Comparison of ENCODE assay signal across 23 mouse cellular contexts in the genomic region with DNA sequence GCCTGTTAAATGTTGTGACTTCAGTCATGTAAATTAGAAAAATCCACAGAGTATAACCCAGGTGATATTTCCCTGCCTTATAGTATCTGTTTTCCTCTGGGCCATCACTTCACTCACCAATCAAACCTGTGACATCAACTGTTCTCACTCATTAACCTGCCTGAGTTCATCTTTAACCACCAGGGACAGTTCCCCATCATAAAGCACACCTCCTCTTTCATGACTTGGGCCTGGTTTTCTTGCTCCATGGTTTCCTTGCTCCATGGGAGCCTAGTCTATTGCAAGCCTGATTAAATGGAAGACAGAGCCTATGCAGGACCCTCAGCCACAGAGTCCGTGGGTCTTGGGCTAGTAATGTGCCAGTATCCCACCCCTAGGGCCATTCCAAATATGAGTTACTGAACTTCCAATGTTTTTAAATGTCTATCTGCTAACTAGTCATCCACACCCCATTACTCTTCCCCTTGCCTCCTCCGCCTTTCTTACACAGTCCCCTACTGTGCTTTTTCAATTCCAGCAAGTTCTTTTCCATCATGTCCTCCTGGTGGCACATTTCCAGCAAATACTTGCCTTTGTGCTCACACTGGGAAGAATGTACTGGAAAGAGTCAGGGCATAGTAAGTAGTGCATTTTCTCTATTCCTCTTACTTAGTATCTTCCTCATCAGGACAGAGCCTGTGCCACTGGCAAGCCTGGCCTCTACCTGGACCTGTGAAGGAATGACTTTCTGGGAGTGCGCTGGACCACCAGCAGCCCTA.
"Had no signal": no experiment of that assay in that cellular context is flagged by ENCODE, and none has a peak within 500 bp of the region (broad histone marks: within the 10 kb centered on the region; RNA-seq: fewer than 3 reads in every experiment).

No protein-coding gene starts in this region.

- H3K27me3 ChIP-seq: lung, embryonic 15.5 days; midbrain, embryonic 12.5 days; midbrain, embryonic 15.5 days; neural tube, embryonic 12.5 days; neural tube, embryonic 15.5 days had no signal

- H3K9me3 ChIP-seq: limb, embryonic 12.5 days; limb, embryonic 15.5 days; lung, embryonic 15.5 days; midbrain, embryonic 12.5 days; midbrain, embryonic 15.5 days; neural tube, embryonic 12.5 days; neural tube, embryonic 15.5 days had no signal

- ATAC-seq: inflammation-experienced regulatory T-cells, adult 6 months; intestine, embryonic 16.5 days; liver, postnatal 0 days; midbrain, embryonic 15.5 days had no signal

- H3K36me3 ChIP-seq: limb, embryonic 12.5 days; limb, embryonic 15.5 days; lung, embryonic 15.5 days; midbrain, embryonic 12.5 days; midbrain, embryonic 15.5 days; neural tube, embryonic 12.5 days; neural tube, embryonic 15.5 days had no signal

- H3K9ac ChIP-seq: limb, embryonic 12.5 days; limb, embryonic 15.5 days; liver, embryonic 14.5 days; liver, postnatal 0 days; lung, embryonic 15.5 days; midbrain, embryonic 12.5 days; midbrain, embryonic 15.5 days; neural tube, embryonic 12.5 days; neural tube, embryonic 15.5 days had no signal

- DNase-seq: kidney, adult 18-20 months; kidney, postnatal 14 days; left cerebral cortex, postnatal 4 days; liver, postnatal 0 days; lung, postnatal 10 days; lung, postnatal 4 days; right cerebral cortex, adult 18-20 months; right cerebral cortex, postnatal 14 days; spleen, adult 18-20 months; thymus, adult 18-20 months; thymus, postnatal 14 days; thymus, postnatal 4 days had no signal

- H3K4me3 ChIP-seq: limb, embryonic 12.5 days; limb, embryonic 15.5 days; lung, embryonic 15.5 days; midbrain, embryonic 12.5 days; midbrain, embryonic 15.5 days; neural tube, embryonic 12.5 days; neural tube, embryonic 15.5 days had no signal

- H3K4me2 ChIP-seq: limb, embryonic 12.5 days; limb, embryonic 15.5 days; liver, embryonic 11.5 days; lung, embryonic 15.5 days; midbrain, embryonic 12.5 days; midbrain, embryonic 15.5 days; neural tube, embryonic 12.5 days; neural tube, embryonic 15.5 days had no signal

- H3K27ac ChIP-seq: limb, embryonic 12.5 days; limb, embryonic 15.5 days; liver, embryonic 14.5 days; lung, embryonic 15.5 days; midbrain, embryonic 12.5 days; midbrain, embryonic 15.5 days; neural tube, embryonic 12.5 days; neural tube, embryonic 15.5 days had no signal

- H3K4me1 ChIP-seq: limb, embryonic 12.5 days; limb, embryonic 15.5 days; midbrain, embryonic 12.5 days; midbrain, embryonic 15.5 days; neural tube, embryonic 12.5 days; neural tube, embryonic 15.5 days had no signal
